Mouse (Mus musculus) stomach, embryonic 16.5 days (tissue): ENCODE data around the gene Mmp9. TPM values are rescaled to one million over a fixed set of nuclear protein-coding genes. Genes with fewer than 3 reads are reported as not detected.
A peak's percentile ranks its signal among the peaks of the same experiment; 100 is the strongest.

Experiments
- ATAC-seq: fragments of 200-750 bp; cut with Nextera tagmentation; 2 replicates; pipeline ENCODE4 v1.8.0; 2017; ENCODE audit warnings: moderate number of reproducible peaks, moderate TSS enrichment; ENCODE audit not compliant: insufficient read depth, low FRiP score
- H3K27ac ChIP-seq: fragments of 300-500 bp; sonication (generic); 2 replicates; pipeline ENCODE4 v1.5.1; 2014; ENCODE audit warnings: low read length
- H3K27me3 ChIP-seq: fragments of 300-500 bp; sonication (generic); 2 replicates; pipeline ENCODE4 v1.6.1; 2014; ENCODE audit warnings: low read length, control low read depth, mixed read lengths; ENCODE audit not compliant: control insufficient read depth, insufficient read depth
- H3K36me3 ChIP-seq: fragments of 300-500 bp; sonication (generic); 2 replicates; pipeline ENCODE4 v1.6.1; 2014; ENCODE audit warnings: low read length; ENCODE audit not compliant: control insufficient read depth, insufficient read depth
- H3K4me1 ChIP-seq: fragments of 300-500 bp; sonication (generic); 2 replicates; pipeline ENCODE4 v1.6.1; 2014; ENCODE audit warnings: low read length, control low read depth, mixed read lengths; ENCODE audit not compliant: control insufficient read depth, insufficient read depth
- H3K4me2 ChIP-seq: fragments of 300-500 bp; sonication (generic); 2 replicates; pipeline ENCODE4 v1.6.1; 2014; ENCODE audit warnings: low read depth, low read length, mixed read lengths
- H3K4me3 ChIP-seq: fragments of 300-500 bp; sonication (generic); replicated peaks from 2 replicates; pipeline ENCODE4 v1.5.1; 2014; ENCODE audit warnings: mild to moderate bottlenecking, low read length
- H3K9ac ChIP-seq: fragments of 300-500 bp; sonication (generic); 2 replicates; pipeline ENCODE4 v1.6.1; 2014; ENCODE audit warnings: low read length
- H3K9me3 ChIP-seq: fragments of 300-500 bp; sonication (generic); replicated peaks from 2 replicates; pipeline ENCODE4 v1.6.1; 2016; ENCODE audit warnings: low read length, control low read depth; ENCODE audit not compliant: control insufficient read depth
- WGBS: fragments of 180-500 bp; shearing (Covaris S2); extraction: QIAGEN DNeasy Blood & Tissue Kit; methylation state at CpG from one replicate; pipeline ENCODE4 v1.1.7; 2014; 5-methylcytosine and 5-hydroxymethylcytosine counted together
- polyA plus RNA-seq: library from polyadenylated mRNA; unstranded; fragments of >200 nt; fragmentation: Nextera tagmentation; extraction: Ambion mirVana; gene quantifications from 2 replicates; pipeline ENCODE4 v1.2.1, GENCODE M21; 2015

Gene Mmp9
- polyA plus RNA-seq, 1 experiment from 2014 or later = 5.5 TPM

DNA sequence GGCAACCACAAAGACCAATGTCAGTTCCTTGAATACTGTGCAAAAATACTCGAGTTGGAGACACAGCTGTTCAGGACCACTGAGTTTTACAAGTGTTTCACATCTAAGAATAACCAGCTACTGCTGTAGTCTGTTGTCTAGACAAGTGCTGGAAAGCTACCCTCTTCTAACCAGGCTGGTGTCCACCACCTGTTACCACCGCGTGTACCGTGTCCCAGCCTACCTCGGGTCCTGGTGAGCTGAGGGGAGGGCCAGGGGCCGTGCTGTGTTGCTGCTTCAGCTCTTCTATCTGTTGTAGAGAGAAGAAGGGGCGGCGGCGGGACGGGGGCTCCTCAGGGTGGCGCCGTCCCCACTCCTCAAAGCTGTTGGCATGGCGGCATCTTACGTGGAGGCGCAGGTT, 41.5 kb upstream of the Mmp9 start:
- H3K4me1 ChIP-seq = no peaks in the 10 kb centered on the region
- no peak overlapping the region for H3K4me3 ChIP-seq
- H3K4me2 ChIP-seq = no peak overlapping the region
- 94% methylated on average over 15 of the region's 15 CpGs for WGBS
- H3K27me3 ChIP-seq = no peaks in the 10 kb centered on the region
- no peak overlapping the region for H3K27ac ChIP-seq
- peaks cover 50% of the 10 kb centered on the region for H3K36me3 ChIP-seq
- ATAC-seq = no peak
- H3K9me3 ChIP-seq = no peaks in the 10 kb centered on the region
- H3K9ac ChIP-seq = no peak overlapping the region

DNA sequence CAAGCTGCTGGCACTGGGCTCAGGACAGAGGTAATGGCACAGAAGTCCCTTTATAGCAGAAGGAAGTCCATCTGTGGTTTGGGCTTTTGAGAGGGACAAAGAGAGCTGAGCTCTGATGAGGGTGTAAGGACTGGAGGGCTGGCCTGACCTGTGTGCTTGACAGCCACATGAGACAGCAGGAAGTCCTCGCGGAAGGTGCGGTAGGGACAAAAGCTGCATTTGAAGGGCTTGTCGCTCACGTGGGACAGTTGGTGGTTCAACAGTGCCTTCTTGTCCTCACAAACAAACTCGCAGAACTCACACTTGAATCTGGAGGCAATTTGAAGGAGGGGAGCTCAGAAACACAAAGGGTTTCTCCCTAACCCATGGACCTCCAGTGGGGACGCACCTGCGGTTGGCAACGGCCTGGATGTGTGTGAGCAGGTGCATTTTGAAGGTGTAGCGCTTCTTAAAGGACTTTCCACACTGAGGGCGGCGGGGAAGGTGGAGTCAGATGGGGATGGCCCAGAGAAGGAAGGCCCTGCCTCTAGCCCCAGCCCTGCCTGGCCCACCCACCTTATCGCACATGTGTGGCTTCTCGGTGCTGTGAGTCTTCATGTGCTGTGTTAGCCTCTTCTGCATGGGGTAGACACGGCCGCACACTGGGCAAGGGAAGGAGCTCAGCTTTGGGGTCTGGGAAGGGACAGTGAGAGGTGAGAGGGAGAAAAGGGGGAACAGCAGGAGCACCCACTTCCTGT, 40.7 kb upstream of the Mmp9 start:
- Histone ChIP-seq H3K36me3 (peaks cover 48% of the 10 kb centered on the region), H3K4me2 (no peak overlapping the region), H3K4me1 (no peaks in the 10 kb centered on the region), H3K27me3 (no peaks in the 10 kb centered on the region), H3K4me3 (no peak overlapping the region), H3K9me3 (no peaks in the 10 kb centered on the region), H3K27ac (no peak overlapping the region), H3K9ac (no peak overlapping the region)
- 90% methylated on average over 16 of the region's 16 CpGs for WGBS
- no peak for ATAC-seq

DNA sequence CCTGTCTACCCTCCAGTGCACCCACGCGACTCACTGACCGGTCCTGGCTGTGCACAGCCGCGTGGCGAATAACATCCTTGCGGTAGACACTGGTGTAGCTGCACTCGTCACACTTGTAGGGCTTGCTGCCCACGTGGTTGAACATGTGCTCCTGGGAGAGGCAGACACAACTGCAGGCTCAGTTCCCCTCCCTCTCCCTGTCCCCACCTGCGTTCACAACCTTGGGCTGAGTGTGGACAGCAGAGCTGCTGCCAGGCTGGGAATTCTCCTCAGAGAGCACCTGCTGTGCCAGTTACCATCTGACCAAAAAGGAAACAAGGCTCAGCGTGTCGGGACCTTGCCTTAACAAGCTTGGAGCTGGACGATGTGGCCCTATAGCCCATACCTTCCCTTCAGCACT, 39.2 kb upstream of the Mmp9 start:
- no peak overlapping the region for H3K9ac ChIP-seq
- ATAC-seq = 0 out of 2 replicates have a peak, but pooled peaks have one; percentile 23
- 0 out of 2 replicates have a peak, but pooled peaks cover 4% of the 10 kb centered on the region for H3K9me3 ChIP-seq
- peaks cover 50% of the 10 kb centered on the region for H3K36me3 ChIP-seq
- 92% methylated on average over 13 of the region's 13 CpGs for WGBS
- no peaks in the 10 kb centered on the region for H3K4me1 ChIP-seq
- H3K4me2 ChIP-seq = no peak overlapping the region
- no peak overlapping the region for H3K27ac ChIP-seq
- no peaks in the 10 kb centered on the region for H3K27me3 ChIP-seq
- no peak overlapping the region for H3K4me3 ChIP-seq

DNA sequence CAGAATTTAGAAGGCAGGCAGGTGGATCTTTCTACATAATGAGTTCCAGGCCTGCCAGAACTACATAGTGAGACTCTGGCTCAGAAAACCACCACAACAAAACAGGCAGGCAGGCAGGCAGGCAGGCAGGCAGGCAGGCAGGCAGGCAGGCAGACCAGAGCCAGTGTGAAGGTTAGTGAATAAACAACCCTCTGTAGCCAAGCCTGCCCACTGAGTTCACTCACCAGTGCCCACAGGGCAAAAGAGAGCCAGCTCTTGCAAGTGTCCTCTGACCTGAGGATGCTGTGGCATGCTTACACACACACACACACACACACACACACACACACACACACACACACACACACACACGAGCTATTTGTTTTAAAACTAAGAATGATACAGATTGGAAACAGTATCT, 37.1 kb upstream of the Mmp9 start:
- Histone ChIP-seq H3K4me2 (no peak overlapping the region), H3K36me3 (peaks cover 60% of the 10 kb centered on the region), H3K4me3 (no peak overlapping the region), H3K4me1 (no peaks in the 10 kb centered on the region), H3K9me3 (0 out of 2 replicates have a peak, but pooled peaks cover 4% of the 10 kb centered on the region), H3K27me3 (no peaks in the 10 kb centered on the region), H3K9ac (no peak overlapping the region), H3K27ac (no peak overlapping the region)
- no peak for ATAC-seq
- WGBS = 58% methylated on average over 1 of the region's 1 CpGs

DNA sequence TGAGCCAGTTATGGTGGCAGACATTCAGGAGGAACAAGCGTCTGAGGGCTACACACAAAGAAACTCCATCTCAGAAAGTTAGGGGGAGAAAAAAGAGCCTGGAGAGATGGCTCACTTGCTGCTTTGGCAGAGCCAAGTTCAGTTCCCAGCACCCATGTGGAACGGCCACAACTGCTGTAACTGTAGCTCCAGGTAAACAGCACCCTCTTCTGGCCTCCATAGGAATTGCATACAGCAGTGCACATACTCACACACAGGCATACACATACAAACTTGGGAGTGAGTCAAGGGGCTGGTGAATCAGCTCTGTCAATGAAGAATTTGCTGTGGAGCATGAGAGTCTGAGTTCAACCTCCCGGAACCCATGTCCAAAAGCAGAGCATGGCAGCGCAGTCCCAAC, 34.5 kb upstream of the Mmp9 start:
- Histone ChIP-seq H3K9me3 (0 out of 2 replicates have a peak, but pooled peaks cover 4% of the 10 kb centered on the region), H3K36me3 (peaks cover 52% of the 10 kb centered on the region), H3K4me3 (no peak overlapping the region), H3K4me1 (peaks cover 12% of the 10 kb centered on the region), H3K4me2 (no peak overlapping the region), H3K9ac (no peak overlapping the region), H3K27ac (no peak overlapping the region), H3K27me3 (no peaks in the 10 kb centered on the region)
- ATAC-seq = no peak
- 98% methylated on average over 4 of the region's 4 CpGs for WGBS

DNA sequence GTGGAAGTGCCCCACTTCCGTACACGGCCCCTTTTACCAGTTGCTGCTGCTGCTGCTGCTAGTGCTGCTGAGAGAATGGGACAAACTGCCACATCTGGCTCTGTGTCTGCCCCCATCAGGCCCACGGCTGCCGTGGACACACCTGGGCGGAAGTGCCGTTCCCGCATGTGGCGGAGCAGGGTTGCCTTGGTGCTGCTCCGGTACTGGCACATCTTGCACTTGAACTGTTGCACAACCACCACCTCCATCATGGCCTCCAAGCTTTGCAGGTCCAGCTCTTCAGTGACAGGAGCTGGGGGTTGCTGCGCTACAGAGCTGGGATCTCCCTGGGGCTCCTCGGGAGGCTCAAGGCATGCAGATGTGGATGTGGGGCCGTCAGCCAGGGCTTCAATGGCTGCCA, 33.1 kb upstream of the Mmp9 start:
- Histone ChIP-seq H3K27ac (no peak overlapping the region), H3K9ac (no peak overlapping the region), H3K27me3 (no peaks in the 10 kb centered on the region), H3K36me3 (peaks cover 48% of the 10 kb centered on the region), H3K4me2 (no peak overlapping the region), H3K4me3 (no peak overlapping the region), H3K9me3 (0 out of 2 replicates have a peak, but pooled peaks cover 4% of the 10 kb centered on the region), H3K4me1 (peaks cover 12% of the 10 kb centered on the region)
- ATAC-seq = no peak
- 96% methylated on average over 12 of the region's 12 CpGs for WGBS

DNA sequence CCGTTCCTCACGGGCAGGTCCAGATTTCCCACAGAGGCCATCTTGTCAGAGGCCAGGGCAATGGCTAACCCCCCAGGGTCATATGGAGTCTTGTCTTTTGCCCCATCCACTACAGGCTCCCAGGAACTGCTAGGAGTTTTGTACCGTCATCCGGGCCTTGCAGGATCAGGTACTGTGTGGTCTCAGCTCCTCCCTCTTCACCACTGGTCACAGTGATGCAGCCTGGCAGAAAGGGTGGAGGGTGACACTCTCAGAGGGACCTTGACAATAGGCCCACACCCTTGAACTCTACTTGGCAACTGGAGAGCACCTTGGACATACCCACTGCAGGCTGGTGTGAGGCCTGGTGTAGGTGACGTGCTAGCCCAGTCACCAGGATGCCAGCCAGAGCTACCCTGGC, 32.6 kb upstream of the Mmp9 start:
- H3K36me3 ChIP-seq = peaks cover 48% of the 10 kb centered on the region
- WGBS = 97% methylated on average over 5 of the region's 5 CpGs

DNA sequence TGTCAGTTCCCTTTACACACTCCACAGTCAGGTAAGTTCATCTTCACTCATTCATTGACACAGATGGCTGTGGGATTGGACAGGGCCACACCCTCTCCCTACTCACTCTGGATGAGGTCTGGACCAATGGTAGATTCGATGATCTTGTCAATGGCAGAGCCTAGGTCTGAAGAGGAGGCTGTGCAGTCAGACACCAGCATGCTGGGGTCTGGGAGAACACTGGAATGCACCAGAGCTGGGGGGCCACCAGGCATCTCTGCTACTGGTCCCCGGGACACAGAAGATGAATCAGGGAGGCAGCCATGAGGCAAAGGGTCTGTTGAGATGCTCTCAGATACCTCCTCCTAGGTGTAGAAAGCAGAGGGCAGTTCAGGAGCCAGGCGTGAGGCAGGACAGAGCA, 31.5 kb upstream of the Mmp9 start:
- H3K9ac ChIP-seq = no peak overlapping the region
- no peaks in the 10 kb centered on the region for H3K27me3 ChIP-seq
- no peak overlapping the region for H3K4me3 ChIP-seq
- peaks cover 45% of the 10 kb centered on the region for H3K36me3 ChIP-seq
- WGBS = 93% methylated on average over 3 of the region's 3 CpGs
- H3K9me3 ChIP-seq = 0 out of 2 replicates have a peak, but pooled peaks cover 4% of the 10 kb centered on the region
- no peak overlapping the region; the same call in 1 of the 2 replicates for H3K4me2 ChIP-seq
- peaks cover 19% of the 10 kb centered on the region for H3K4me1 ChIP-seq
- no peak for ATAC-seq
- H3K27ac ChIP-seq = no peak overlapping the region

More for the DNA sequence above, 32.6 kb upstream of the Mmp9 start:
- Histone ChIP-seq H3K4me3 (no peak overlapping the region), H3K4me1 (peaks cover 12% of the 10 kb centered on the region), H3K9ac (no peak overlapping the region), H3K27ac (no peak overlapping the region), H3K4me2 (no peak overlapping the region), H3K27me3 (no peaks in the 10 kb centered on the region), H3K9me3 (0 out of 2 replicates have a peak, but pooled peaks cover 4% of the 10 kb centered on the region)
- ATAC-seq = no peak

DNA sequence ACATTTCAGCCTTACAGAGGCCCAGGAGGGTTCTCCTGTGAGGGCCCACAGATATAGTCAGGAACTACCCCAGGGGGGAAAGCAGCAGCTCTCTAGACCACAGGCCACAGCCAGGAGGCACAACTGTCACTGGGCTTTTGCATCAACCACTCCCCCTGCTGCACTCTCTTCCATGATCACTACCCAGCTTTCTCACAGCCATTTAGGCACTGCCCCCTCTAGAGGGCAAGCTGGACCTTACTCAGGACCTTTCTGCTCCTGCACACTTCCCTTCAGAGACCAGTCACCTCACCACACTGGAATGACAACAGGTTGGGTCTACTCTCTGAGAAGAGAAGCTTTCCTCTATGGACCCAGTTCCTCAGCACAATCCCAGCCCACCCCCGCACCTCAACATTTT, 31.0 kb upstream of the Mmp9 start:
- Histone ChIP-seq H3K4me1 (peaks cover 19% of the 10 kb centered on the region), H3K27me3 (no peaks in the 10 kb centered on the region), H3K9ac (peak overlapping the region; percentile 91), H3K4me2 (peak overlapping the region; percentile 74), H3K27ac (no peak overlapping the region; the same call in 1 of the 2 replicates), H3K4me3 (peak overlapping the region; percentile 71), H3K9me3 (0 out of 2 replicates have a peak, but pooled peaks cover 4% of the 10 kb centered on the region), H3K36me3 (peaks cover 41% of the 10 kb centered on the region)
- no peak for ATAC-seq
- 71% methylated on average over 1 of the region's 1 CpGs for WGBS
